ENCODE assay signal across 1 mouse cellular context in genomic region chr19:37391869-37392268, GRCm38 (mm10).
TF ChIP-seq lines count a peak whose summit lies in the region.

No protein-coding gene starts in this region.

TF ChIP-seq in MEL, 35 proteins besides CTCF, POLR2A, EP300 and RAD21 (continued from another document):
- no peak for TF ChIP-seq ELF1 (IDR thresholded peaks at IDR 0.05; ENCODE audit: low read depth, low read length)
- TF ChIP-seq NRF1 (IDR thresholded peaks at IDR 0.05; ENCODE audit: insufficient read depth, low read depth, low read length, poor library complexity, severe bottlenecking), result no peak
- TF ChIP-seq SIN3A (IDR thresholded peaks at IDR 0.05; ENCODE audit: low read length), result no peak
- TF ChIP-seq JUND (IDR thresholded peaks at IDR 0.05; ENCODE audit: low read depth, low read length), result no peak
